Mouse (Mus musculus) hindbrain, embryonic 10.5 days (tissue): ENCODE measurements around the gene Inpp4b. TPM values are rescaled to one million over a fixed set of nuclear protein-coding genes. Genes with fewer than 3 reads are reported as not detected.

Experiments
- DNase-seq: peaks from one replicate; pipeline ENCODE4 v3.0.0-alpha.2; 2017; ENCODE audit warnings: low spot score
- H3K27ac ChIP-seq: fragments of 300-500 bp; sonication (generic); 2 replicates; pipeline ENCODE4 v1.5.1; 2016; ENCODE audit warnings: mild to moderate bottlenecking, moderate library complexity
- H3K27me3 ChIP-seq: fragments of 300-500 bp; sonication (generic); 2 replicates; pipeline ENCODE4 v1.6.1; 2016; ENCODE audit warnings: mild to moderate bottlenecking; ENCODE audit not compliant: poor library complexity, insufficient read depth, severe bottlenecking
- H3K36me3 ChIP-seq: fragments of 300-500 bp; sonication (generic); 2 replicates; pipeline ENCODE4 v1.6.1; 2016; ENCODE audit warnings: mild to moderate bottlenecking, moderate library complexity
- H3K4me1 ChIP-seq: fragments of 300-500 bp; sonication (generic); replicated peaks from 2 replicates; pipeline ENCODE4 v1.6.1; 2016; ENCODE audit warnings: mild to moderate bottlenecking
- H3K4me3 ChIP-seq: fragments of 300-500 bp; sonication (generic); 2 replicates; pipeline ENCODE4 v1.5.1; 2016; ENCODE audit warnings: mild to moderate bottlenecking, moderate library complexity
- H3K9me3 ChIP-seq: fragments of 300-500 bp; sonication (generic); 2 replicates; pipeline ENCODE4 v1.6.1; 2016; ENCODE audit warnings: mild to moderate bottlenecking, moderate library complexity
- WGBS: fragments of 180-500 bp; shearing (Covaris S2); methylation state at CpG from one replicate; pipeline ENCODE4 v1.1.7; 2016; 5-methylcytosine and 5-hydroxymethylcytosine counted together
- polyA plus RNA-seq: library from polyadenylated mRNA; unstranded; fragments of >200 nt; fragmentation: Nextera tagmentation; extraction: Ambion mirVana; gene quantifications from 2 replicates; pipeline ENCODE4 v1.2.1, GENCODE M21; 2016

Gene Inpp4b
- polyA plus RNA-seq, 1 experiment from 2014 or later: 3.0 TPM

DNA sequence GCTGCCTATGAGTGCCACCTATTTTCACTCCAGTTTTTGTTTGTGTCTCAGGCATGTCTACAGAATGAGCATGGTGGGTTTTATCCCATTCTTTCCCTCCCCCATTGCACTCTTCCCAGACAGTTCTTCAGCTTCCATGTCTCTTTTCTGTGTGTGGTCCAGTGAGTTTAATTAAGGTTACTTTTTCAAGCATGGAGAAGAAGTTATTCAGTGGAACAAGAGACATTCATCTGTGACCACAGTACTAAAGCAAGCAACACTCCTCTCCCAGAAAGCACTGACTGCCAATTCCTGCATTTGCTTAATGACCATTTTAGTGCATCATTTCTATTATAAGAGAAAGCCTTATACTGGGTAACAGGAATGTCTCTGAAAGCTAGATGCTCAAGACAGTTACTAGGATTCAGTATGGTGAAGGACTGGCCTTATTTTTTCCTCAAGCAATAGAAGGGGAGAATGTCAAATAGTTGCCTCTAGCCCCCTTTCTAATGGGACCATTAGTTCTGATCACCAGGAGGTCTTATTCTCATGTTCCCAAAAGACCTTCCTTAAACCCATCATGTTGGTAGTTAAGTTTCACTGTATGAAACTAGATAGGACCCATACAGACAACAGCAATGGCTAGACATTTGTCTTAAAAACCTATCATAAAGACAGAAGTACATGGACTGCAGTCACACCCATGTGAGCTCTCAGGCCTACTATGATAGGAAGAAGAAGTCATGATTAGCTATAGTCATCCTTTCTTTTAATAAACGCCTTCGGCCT lies 147.7 kb downstream of the Inpp4b start:
- DNase-seq: no peak

DNA sequence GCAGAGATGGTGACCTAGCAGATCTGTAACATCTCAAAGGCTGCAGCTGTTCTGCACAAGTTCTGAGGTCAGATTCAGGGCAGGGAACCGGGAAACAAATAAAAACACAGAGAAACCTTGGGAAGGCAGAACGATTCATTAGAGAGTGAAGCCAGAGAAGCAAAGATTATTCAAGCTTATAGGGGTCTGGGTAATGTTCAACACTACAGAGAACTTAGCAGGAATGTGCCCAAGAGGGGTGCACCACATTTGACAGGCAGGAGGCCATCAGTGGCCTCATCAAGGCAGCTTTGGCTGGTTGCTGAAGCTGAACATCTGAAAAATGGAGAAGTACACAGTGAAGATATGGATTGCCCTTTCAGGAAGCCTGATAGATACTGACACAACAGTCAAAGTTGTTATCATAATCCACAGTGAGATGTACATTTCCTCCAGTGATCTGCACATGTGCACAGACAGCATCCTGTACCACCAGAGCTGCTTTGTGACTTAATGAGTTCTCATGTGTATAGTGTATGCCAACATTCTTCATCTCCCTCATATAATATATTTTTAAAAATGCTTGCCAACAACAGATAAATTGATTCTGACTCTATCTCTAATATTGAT lies 148.8 kb downstream of the Inpp4b start:
- no peaks in the 10 kb centered on the region for H3K9me3 ChIP-seq
- no peak overlapping the region for H3K27ac ChIP-seq
- no peaks in the 10 kb centered on the region for H3K27me3 ChIP-seq
- no peaks in the 10 kb centered on the region for H3K36me3 ChIP-seq
- no peak for DNase-seq
- H3K4me1 ChIP-seq: no peaks in the 10 kb centered on the region
- WGBS: 70% methylated on average over 2 of the region's 2 CpGs
- H3K4me3 ChIP-seq: no peak overlapping the region

More for the DNA sequence above, 147.7 kb downstream of the Inpp4b start:
- Histone ChIP-seq H3K36me3 (no peaks in the 10 kb centered on the region), H3K4me3 (no peak overlapping the region), H3K27ac (no peak overlapping the region), H3K27me3 (no peaks in the 10 kb centered on the region), H3K4me1 (no peaks in the 10 kb centered on the region), H3K9me3 (no peaks in the 10 kb centered on the region)
- 93% methylated on average over 2 of the region's 2 CpGs for WGBS

DNA sequence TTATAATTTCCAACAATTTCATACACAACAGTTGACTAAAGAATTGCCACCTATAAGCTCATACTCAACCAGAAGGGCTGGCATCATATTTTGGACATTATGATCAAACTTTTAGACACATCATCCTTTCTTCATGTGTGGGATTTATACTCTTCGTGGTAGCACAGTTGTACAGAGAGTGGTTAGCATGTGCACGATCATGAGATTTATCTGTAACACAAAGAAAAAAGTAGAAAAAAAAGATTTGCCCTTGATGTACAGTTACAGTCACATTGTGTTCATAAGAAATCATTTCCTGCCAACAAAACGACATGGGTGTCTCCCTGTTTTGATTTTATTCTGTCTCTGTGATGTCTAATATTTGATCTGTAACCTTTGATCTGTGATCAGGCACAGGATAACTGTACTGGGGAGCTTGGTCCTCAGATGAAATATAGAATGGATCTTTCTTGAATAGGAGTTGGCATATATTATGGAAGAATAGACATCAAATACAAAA lies 149.4 kb downstream of the Inpp4b start:
- Histone ChIP-seq H3K27me3 (no peaks in the 10 kb centered on the region), H3K4me3 (no peak overlapping the region), H3K36me3 (no peaks in the 10 kb centered on the region), H3K9me3 (no peaks in the 10 kb centered on the region), H3K27ac (no peak overlapping the region), H3K4me1 (no peaks in the 10 kb centered on the region)
- WGBS: 86% methylated on average over 3 of the region's 3 CpGs
- no peak for DNase-seq

DNA sequence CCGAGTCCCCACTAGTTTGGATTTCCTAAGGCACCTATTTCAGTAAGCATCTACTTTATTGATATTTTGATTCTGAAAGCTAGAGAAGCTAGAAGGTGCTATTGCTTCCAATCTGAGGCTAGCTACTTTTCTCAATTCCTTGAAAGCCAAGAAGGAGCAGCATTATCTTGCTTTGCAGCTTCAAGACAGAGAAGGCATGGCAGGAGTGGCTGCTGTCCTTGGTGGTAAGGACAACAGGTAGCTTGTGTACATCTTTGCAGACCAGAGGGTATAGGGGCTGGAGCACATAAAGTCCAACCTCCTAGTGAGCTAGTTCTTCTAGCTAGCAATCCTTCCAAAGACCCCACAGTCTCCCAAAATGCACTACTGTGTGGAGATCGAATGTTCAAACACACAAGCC lies 152.5 kb downstream of the Inpp4b start:
- no peak for DNase-seq
- WGBS: 88% methylated on average over 2 of the region's 2 CpGs
- H3K27ac ChIP-seq: no peak overlapping the region
- no peak overlapping the region for H3K4me3 ChIP-seq
- no peaks in the 10 kb centered on the region for H3K9me3 ChIP-seq
- no peaks in the 10 kb centered on the region for H3K36me3 ChIP-seq
- no peaks in the 10 kb centered on the region for H3K4me1 ChIP-seq
- H3K27me3 ChIP-seq: no peaks in the 10 kb centered on the region

DNA sequence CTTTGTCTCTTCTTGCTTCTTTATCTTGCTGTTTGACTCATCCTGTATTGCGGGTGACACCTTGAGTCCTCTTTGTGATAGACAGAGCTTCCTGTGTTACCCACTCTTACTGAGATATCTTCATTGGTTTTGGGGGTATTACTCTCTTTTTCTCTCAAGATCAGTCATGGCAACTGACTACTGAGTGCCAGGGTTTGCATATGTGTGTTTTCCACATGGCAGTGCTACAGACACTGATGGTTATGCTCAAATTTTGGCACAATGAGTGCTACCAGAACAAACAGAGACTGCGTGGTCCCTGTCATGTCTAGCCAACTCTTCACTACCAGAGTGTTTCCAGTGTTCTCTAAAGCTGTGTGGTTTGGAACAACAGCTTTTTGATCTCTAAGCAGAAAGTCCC lies 155.3 kb downstream of the Inpp4b start:
- H3K4me3 ChIP-seq: no peak overlapping the region
- 87% methylated on average over 2 of the region's 2 CpGs for WGBS
- H3K27me3 ChIP-seq: no peaks in the 10 kb centered on the region
- no peaks in the 10 kb centered on the region for H3K36me3 ChIP-seq
- no peak for DNase-seq
- no peaks in the 10 kb centered on the region for H3K9me3 ChIP-seq
- H3K27ac ChIP-seq: no peak overlapping the region
- no peaks in the 10 kb centered on the region for H3K4me1 ChIP-seq

DNA sequence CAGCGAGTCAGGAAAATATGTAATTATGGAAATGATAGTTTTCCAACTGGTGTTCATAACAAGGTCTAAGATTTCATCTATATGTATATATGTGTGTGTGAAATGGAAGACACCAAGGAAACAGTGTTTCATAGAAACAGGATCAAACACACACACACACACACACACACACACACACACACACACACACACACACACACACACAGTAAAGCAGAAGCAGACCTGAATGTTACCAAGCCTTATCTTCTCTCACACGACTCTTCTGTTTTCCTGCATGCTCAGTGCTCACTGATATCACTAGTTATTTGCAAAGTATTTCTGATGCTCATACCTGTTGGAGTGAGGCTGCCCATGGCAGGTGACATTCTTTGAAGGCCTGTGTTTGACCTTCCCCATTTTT lies 159.9 kb downstream of the Inpp4b start:
- DNase-seq: no peak
- whole genome bisulfite sequencing: 83% methylated on average over 2 of the region's 2 CpGs
- Histone ChIP-seq H3K27me3 (no peaks in the 10 kb centered on the region), H3K4me3 (no peak overlapping the region), H3K9me3 (no peaks in the 10 kb centered on the region), H3K36me3 (no peaks in the 10 kb centered on the region), H3K27ac (no peak overlapping the region), H3K4me1 (no peaks in the 10 kb centered on the region)

DNA sequence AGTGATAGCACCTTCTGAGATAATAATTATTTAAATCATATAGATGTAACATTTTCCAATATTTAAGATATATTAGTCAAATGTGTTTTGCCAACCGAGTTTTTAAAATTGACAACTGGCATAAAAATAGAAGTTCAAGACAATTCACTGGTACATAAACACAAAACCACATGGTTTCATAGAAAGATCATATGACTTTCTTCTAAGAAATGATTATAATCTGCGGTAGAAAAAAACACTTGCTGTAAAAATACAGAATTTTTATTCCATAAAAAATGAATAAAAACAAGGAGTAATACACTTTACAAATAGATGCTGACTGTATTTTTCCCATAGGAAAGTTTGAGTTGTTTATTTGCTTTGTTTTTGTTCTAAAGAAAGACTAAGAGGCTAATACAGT lies 160.6 kb downstream of the Inpp4b start:
- WGBS: 87% methylated on average over 2 of the region's 2 CpGs
- no peaks in the 10 kb centered on the region for H3K9me3 ChIP-seq
- no peaks in the 10 kb centered on the region for H3K27me3 ChIP-seq
- no peak overlapping the region for H3K4me3 ChIP-seq
- no peaks in the 10 kb centered on the region for H3K4me1 ChIP-seq
- DNase-seq: no peak
- no peak overlapping the region for H3K27ac ChIP-seq
- H3K36me3 ChIP-seq: no peaks in the 10 kb centered on the region

DNA sequence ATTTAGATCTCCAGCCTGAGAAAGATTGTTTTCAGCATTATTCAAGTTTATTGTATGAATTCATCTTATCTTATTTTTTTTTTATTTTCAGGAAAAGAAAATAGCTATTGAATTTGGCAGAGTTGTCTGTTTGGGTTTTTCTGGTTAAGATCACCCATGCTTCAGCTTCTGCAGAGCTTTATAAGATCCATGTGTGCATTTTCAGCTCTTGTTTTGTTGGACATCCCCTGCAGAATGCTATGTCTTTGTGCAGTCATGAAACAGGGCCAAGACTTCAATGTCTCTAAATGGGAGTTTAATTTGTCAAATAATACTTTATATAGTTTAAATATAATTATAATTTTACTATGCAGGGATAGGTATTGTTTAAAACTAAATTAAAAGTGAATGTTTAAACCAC lies 170.5 kb downstream of the Inpp4b start:
- Histone ChIP-seq H3K36me3 (no peaks in the 10 kb centered on the region), H3K9me3 (no peaks in the 10 kb centered on the region), H3K4me3 (no peak overlapping the region), H3K4me1 (no peaks in the 10 kb centered on the region), H3K27me3 (no peaks in the 10 kb centered on the region), H3K27ac (no peak overlapping the region)
- DNase-seq: no peak

DNA sequence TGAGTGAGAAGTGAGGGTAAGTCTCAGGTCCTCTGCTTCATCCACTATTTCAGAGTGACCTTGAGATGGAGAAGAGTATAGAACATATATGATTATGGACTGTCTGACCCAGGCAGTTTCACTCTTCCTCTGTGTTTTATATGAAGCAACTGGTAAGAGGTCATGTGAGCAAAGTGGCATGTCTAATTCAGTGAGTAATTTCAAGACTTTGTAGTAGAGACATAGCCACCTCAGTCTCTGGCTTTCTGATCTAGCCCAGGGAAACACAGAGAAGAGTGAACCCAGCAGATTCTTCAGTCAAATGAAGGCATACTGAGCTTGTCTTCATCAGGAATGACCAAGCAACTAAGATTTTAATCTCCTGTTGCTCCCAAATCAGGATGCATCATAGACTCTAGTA lies 172.1 kb downstream of the Inpp4b start:
- no peaks in the 10 kb centered on the region for H3K4me1 ChIP-seq
- H3K9me3 ChIP-seq: no peaks in the 10 kb centered on the region
- H3K27me3 ChIP-seq: no peaks in the 10 kb centered on the region
- no peak overlapping the region for H3K4me3 ChIP-seq
- no peak for DNase-seq
- no peak overlapping the region for H3K27ac ChIP-seq
- no peaks in the 10 kb centered on the region for H3K36me3 ChIP-seq

DNA sequence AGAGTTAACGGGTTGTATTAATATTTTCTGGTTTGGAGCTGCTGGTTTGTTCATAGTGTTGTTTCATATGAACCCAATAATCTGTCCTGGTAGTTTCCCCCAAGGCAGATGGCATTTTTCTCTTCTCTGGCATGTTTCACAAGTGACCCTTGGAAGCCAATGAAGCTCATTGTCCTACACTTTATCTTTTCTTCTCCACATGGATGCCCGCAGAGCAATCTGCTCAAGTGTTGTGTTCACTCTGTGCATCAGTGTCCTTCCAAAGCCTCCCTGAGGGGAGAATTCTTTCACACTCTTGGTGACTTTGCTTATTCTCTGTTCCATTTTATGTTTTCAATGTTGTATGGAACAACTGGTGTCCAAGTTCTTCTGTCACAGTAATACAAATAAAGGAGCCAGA lies 179.7 kb downstream of the Inpp4b start:
- Histone ChIP-seq H3K27ac (no peak overlapping the region), H3K9me3 (no peaks in the 10 kb centered on the region), H3K4me3 (no peak overlapping the region), H3K27me3 (no peaks in the 10 kb centered on the region), H3K4me1 (no peaks in the 10 kb centered on the region), H3K36me3 (no peaks in the 10 kb centered on the region)
- 88% methylated on average over 2 of the region's 2 CpGs for WGBS
- no peak for DNase-seq

DNA sequence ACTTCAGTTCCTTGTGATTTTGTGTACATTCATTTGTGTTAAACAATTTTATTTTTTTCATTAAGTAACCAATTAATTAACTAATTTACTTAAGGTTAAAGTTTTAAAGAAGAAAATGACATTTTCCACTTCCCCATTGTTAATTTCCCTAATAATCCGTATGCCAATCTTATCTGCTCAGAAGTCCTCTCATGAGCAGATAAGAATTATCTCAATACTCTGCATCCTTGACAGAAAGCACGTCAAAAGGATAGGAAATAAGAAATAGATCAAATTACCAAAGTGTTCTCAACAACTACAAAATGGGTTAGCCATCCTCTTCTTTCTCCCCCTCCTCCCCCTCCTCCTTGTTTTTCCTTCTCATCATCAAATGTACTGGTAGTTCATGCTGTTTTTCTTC lies 182.2 kb downstream of the Inpp4b start:
- no peaks in the 10 kb centered on the region for H3K4me1 ChIP-seq
- 62% methylated on average over 2 of the region's 2 CpGs for WGBS
- no peak overlapping the region for H3K4me3 ChIP-seq
- H3K9me3 ChIP-seq: no peaks in the 10 kb centered on the region
- no peaks in the 10 kb centered on the region for H3K27me3 ChIP-seq
- no peak for DNase-seq
- H3K36me3 ChIP-seq: no peaks in the 10 kb centered on the region
- H3K27ac ChIP-seq: no peak overlapping the region

DNA sequence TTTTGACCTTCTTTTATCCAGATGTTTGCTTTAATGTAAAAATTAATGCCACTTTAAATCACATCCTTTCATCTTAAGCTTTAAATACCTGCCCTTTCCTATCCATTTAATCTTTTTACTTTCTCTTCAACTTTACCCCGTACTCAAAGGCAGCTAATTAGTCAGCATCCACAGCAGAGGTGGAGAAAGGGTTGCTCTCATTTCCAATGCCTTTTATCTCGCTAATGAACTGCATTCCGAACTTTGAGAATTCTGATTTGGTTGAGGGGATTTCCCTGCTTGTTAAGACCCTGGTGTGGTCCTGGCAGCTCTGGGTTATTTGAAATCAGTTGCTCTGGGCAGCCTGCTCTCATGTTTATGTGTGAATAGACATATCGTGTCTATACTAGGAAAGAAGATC lies 185.3 kb downstream of the Inpp4b start:
- 19% methylated on average over 4 of the region's 4 CpGs for WGBS
- no peaks in the 10 kb centered on the region for H3K36me3 ChIP-seq
- H3K9me3 ChIP-seq: no peaks in the 10 kb centered on the region
- no peak overlapping the region for H3K27ac ChIP-seq
- no peaks in the 10 kb centered on the region for H3K27me3 ChIP-seq
- no peak overlapping the region for H3K4me3 ChIP-seq
- no peaks in the 10 kb centered on the region for H3K4me1 ChIP-seq
- DNase-seq: no peak

DNA sequence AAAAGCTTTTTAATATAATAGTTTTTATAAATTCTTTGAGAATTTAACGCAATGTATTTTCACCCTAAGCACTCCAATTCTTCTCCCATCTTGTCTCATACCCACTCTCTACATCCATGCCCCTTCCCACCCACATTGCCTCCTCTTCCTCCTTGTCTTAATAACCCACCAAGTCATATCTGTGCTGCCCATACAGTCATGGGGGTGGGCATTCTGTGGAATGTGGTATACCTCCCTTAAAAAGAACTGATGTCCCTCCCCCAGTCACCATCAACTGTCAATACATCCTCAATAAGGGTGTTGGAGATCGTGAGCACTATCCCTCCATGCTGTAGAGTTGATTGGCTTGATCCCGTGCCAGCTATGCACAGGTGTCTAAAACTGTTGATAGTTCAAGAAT lies 196.0 kb downstream of the Inpp4b start:
- Histone ChIP-seq H3K4me1 (no peaks in the 10 kb centered on the region), H3K9me3 (no peaks in the 10 kb centered on the region), H3K36me3 (no peaks in the 10 kb centered on the region), H3K4me3 (no peak overlapping the region), H3K27ac (no peak overlapping the region), H3K27me3 (no peaks in the 10 kb centered on the region)
- WGBS: 89% methylated on average over 3 of the region's 3 CpGs
- DNase-seq: no peak
